Mouse (Mus musculus) heart, postnatal 0 days (tissue): ENCODE measurements around the gene Tbx4. TPM values are rescaled to one million over a fixed set of nuclear protein-coding genes. Genes with fewer than 3 reads are reported as not detected.

ENCODE experiments used
- ATAC-seq: fragments of 200-750 bp; cut with Nextera tagmentation; 2 replicates; pipeline ENCODE4 v1.8.0; 2017; ENCODE audit warnings: low read depth, moderate number of reproducible peaks, moderate library complexity; ENCODE audit not compliant: insufficient read depth
- DNase-seq: peaks from one replicate; pipeline ENCODE4 v3.0.0-alpha.2; 2016; ENCODE audit warnings: low spot score
- H3K27ac ChIP-seq: fragments of 300-500 bp; sonication (generic); 2 replicates; pipeline ENCODE4 v1.5.1; 2014; ENCODE audit warnings: low read depth, mild to moderate bottlenecking
- H3K27me3 ChIP-seq: fragments of 300-500 bp; sonication (generic); 2 replicates; pipeline ENCODE4 v1.6.1; 2014; ENCODE audit warnings: low read length, mixed read lengths; ENCODE audit not compliant: control insufficient read depth, insufficient read depth
- H3K36me3 ChIP-seq: fragments of 300-500 bp; sonication (generic); replicated peaks from 2 replicates; pipeline ENCODE4 v1.6.1; 2014; ENCODE audit warnings: low read length, mixed read lengths; ENCODE audit not compliant: control insufficient read depth, insufficient read depth
- H3K4me1 ChIP-seq: fragments of 300-500 bp; sonication (generic); 2 replicates; pipeline ENCODE4 v1.6.1; 2014; ENCODE audit warnings: antibody characterized with exemption; ENCODE audit not compliant: control insufficient read depth, insufficient read depth
- H3K4me2 ChIP-seq: fragments of 300-500 bp; sonication (generic); 2 replicates; pipeline ENCODE4 v1.6.1; 2014; ENCODE audit warnings: low read depth, mild to moderate bottlenecking, low read length, moderate library complexity
- H3K4me3 ChIP-seq: fragments of 300-500 bp; sonication (generic); 2 replicates; pipeline ENCODE4 v1.5.1; 2014; ENCODE audit warnings: low read depth, low read length
- H3K9ac ChIP-seq: fragments of 300-500 bp; sonication (generic); replicated peaks from 2 replicates; pipeline ENCODE4 v1.6.1; 2014; ENCODE audit warnings: low read depth, low read length, mixed read lengths
- H3K9me3 ChIP-seq: fragments of 300-500 bp; sonication (generic); replicated peaks from 2 replicates; pipeline ENCODE4 v1.6.1; 2016; ENCODE audit warnings: low read length; ENCODE audit not compliant: control insufficient read depth
- CTCF ChIP-seq: IDR thresholded peaks from 2 replicates; pipeline ENCODE4 v1.5.1; 2016; ENCODE audit warnings: antibody characterized with exemption, control low read depth, low read depth
- EP300 ChIP-seq: IDR thresholded peaks from 2 replicates; pipeline ENCODE4 v1.6.1; 2016; ENCODE audit warnings: antibody characterized with exemption, low read depth
- WGBS: fragments of 180-500 bp; shearing (Covaris S2); extraction: QIAGEN DNeasy Blood & Tissue Kit; methylation state at CpG from one replicate; pipeline ENCODE4 v1.1.7; 2014; 5-methylcytosine and 5-hydroxymethylcytosine counted together
- polyA plus RNA-seq: library from polyadenylated mRNA; unstranded; fragments of >200 nt; fragmentation: Nextera tagmentation; extraction: Ambion mirVana; gene quantifications from 2 replicates; pipeline ENCODE4 v1.2.1, GENCODE M21; 2015
- total RNA-seq: library from RNA; depleted of rRNA; stranded (reverse); fragments of >200 nt; gene quantifications from 2 replicates; pipeline ENCODE4 v1.2.3, GENCODE M21; 2014; ENCODE audit warnings: low replicate concordance

Tbx4 gene
- total and polyA plus RNA-seq, 2 experiments from 2014 or later, result 0.05 TPM; not detected in 1

- Histone ChIP-seq H3K4me3 (no peak overlapping the region), H3K9me3 (no peaks in the 10 kb centered on the region), H3K27ac (no peak overlapping the region), H3K4me1 (peaks cover 7% of the 10 kb centered on the region; the same call in 1 of the 2 replicates), H3K36me3 (no peaks in the 10 kb centered on the region), H3K4me2 (no peak overlapping the region), H3K27me3 (peaks cover 4% of the 10 kb centered on the region; the same call in 1 of the 2 replicates), H3K9ac (no peak overlapping the region)
- ATAC-seq (peak; percentile 27; the same call in 1 of the 2 replicates), DNase-seq (no peak)
- WGBS, result 13% methylated on average over 10 of the region's 10 CpGs
- TF ChIP-seq EP300, result no peak
- TF ChIP-seq CTCF, result no peak
Observed at GRCm38 (mm10) chr11:85910133-85910532, 23.9 kb downstream of the Tbx4 start.

GRCm38 (mm10) chr11:85913506-85913905 is 27.3 kb downstream of the Tbx4 start:
- Histone ChIP-seq H3K36me3 (no peaks in the 10 kb centered on the region), H3K27me3 (peaks cover 10% of the 10 kb centered on the region), H3K9me3 (no peaks in the 10 kb centered on the region), H3K9ac (no peak overlapping the region), H3K4me2 (no peak overlapping the region), H3K4me3 (no peak overlapping the region), H3K4me1 (peaks cover 7% of the 10 kb centered on the region; the same call in 1 of the 2 replicates), H3K27ac (no peak overlapping the region)
- no peak for TF ChIP-seq CTCF
- no peak for DNase-seq
- ATAC-seq, result no peak
- WGBS, result 87% methylated on average over 7 of the region's 7 CpGs

GRCm38 (mm10) chr11:85917091-85917992 is 31.1 kb downstream of the Tbx4 start:
- Histone ChIP-seq H3K9ac (no peak overlapping the region), H3K4me3 (no peak overlapping the region), H3K9me3 (no peaks in the 10 kb centered on the region), H3K4me2 (no peak overlapping the region), H3K36me3 (no peaks in the 10 kb centered on the region), H3K27me3 (peaks cover 33% of the 10 kb centered on the region), H3K4me1 (no peaks in the 10 kb centered on the region), H3K27ac (no peak overlapping the region)
- no peak for ATAC-seq
- TF ChIP-seq EP300, result no peak
- no peak for TF ChIP-seq CTCF
- DNase-seq, result no peak
- 69% methylated on average over 12 of the region's 12 CpGs for WGBS

- no peak overlapping the region for H3K9ac ChIP-seq
- DNase-seq (no peak), ATAC-seq (no peak)
- no peaks in the 10 kb centered on the region for H3K4me1 ChIP-seq
- H3K27ac ChIP-seq, result no peak overlapping the region
- TF ChIP-seq EP300, result no peak
- no peak for TF ChIP-seq CTCF
- H3K4me3 ChIP-seq, result no peak overlapping the region
- no peaks in the 10 kb centered on the region for H3K36me3 ChIP-seq
- no peaks in the 10 kb centered on the region for H3K9me3 ChIP-seq
- WGBS, result 34% methylated on average over 11 of the region's 11 CpGs
- H3K4me2 ChIP-seq, result no peak overlapping the region
- H3K27me3 ChIP-seq, result peaks cover 37% of the 10 kb centered on the region
Observed at GRCm38 (mm10) chr11:85917993-85918325, 31.7 kb downstream of the Tbx4 start.

GRCm38 (mm10) chr11:85918388-85918940 is 32.2 kb downstream of the Tbx4 start:
- ATAC-seq, result no peak

More at GRCm38 (mm10) chr11:85918388-85918940, 32.2 kb downstream of the Tbx4 start:
- H3K27ac ChIP-seq, result no peak overlapping the region
- peaks cover 41% of the 10 kb centered on the region for H3K27me3 ChIP-seq
- TF ChIP-seq CTCF, result no peak
- no peak for TF ChIP-seq EP300
- H3K36me3 ChIP-seq, result no peaks in the 10 kb centered on the region
- DNase-seq, result no peak
- WGBS, result 61% methylated on average over 10 of the region's 10 CpGs
- no peak overlapping the region for H3K9ac ChIP-seq
- no peaks in the 10 kb centered on the region for H3K9me3 ChIP-seq
- H3K4me3 ChIP-seq, result no peak overlapping the region
- H3K4me1 ChIP-seq, result no peaks in the 10 kb centered on the region
- no peak overlapping the region for H3K4me2 ChIP-seq
